Mouse (Mus musculus): ENCODE results near the gene Amz1.

- TF ChIP-seq CTCF (IDR thresholded peaks at IDR 0.05; ENCODE audit: extremely low read depth, insufficient read depth, low read length) (no peak), POLR2A (IDR thresholded peaks at IDR 0.05; ENCODE audit: extremely low read depth, insufficient read depth, low read length) (no peak)
Measured at GRCm38 (mm10) chr5:140784288-140784687, 60.4 kb downstream of the Amz1 start.

Data from cortical plate, adult 2 months (tissue).